Mouse (Mus musculus): ENCODE measurements at regions not wholly inside any gene's neighbourhood (a gene's known extent, or its start where the extent isn't known, plus 50 kb on each side); places are given as distances from the start of the nearest gene placed in this dataset.

DNA sequence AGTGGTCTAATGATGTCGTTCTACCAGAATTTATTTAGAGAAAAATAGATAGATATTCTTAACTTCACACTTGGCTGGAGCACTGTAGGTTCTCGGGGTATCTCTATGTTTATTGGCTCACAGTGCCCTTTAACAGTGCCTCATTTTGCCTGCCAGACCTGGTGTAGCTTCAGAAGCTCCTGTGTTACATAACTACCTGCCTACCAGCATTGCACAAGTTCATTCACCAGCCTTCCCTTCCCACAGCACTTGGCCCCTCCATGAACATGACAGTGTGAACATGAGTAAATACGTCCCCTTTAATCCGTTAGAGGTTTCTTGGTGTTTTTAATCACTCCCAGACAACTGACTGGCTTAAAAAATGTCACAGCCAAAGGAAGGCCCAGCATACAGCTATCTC lies 102.2 kb upstream of the Itga4 start:
- no peak for TF ChIP-seq CTCF (IDR thresholded peaks at IDR 0.05; ENCODE audit: extremely low read depth, insufficient read depth, insufficient read length, insufficient replicate concordance)
- no peak for TF ChIP-seq POLR2A (IDR thresholded peaks at IDR 0.05; ENCODE audit: low read depth, low read length)
